Mouse (Mus musculus) adrenal gland, postnatal 36 days (tissue): ENCODE data around the gene Rad51b. TPM values are rescaled to one million over a fixed set of nuclear protein-coding genes. Genes with fewer than 3 reads are reported as not detected.

ENCODE experiments used
- DNase-seq, 2 experiments: peaks; one replicate each; pipeline ENCODE4 v3.0.0; 2021; ENCODE audit warnings: mixed read lengths in 1 of 2
- total RNA-seq, 2 experiments: library from RNA; stranded (reverse); gene quantifications; 2 replicates each; pipeline ENCODE4 v1.2.3; 2021

Gene Rad51b
- total RNA-seq, 2 experiments from 2014 or later: 0.49 to 0.63 TPM

- DNase-seq: no peak
Measured at GRCm38 (mm10) chr12:79732355-79733115, 435.5 kb downstream of the Rad51b start.

- no peak for DNase-seq
Measured at GRCm38 (mm10) chr12:79735341-79735785, 438.3 kb downstream of the Rad51b start.

DNA sequence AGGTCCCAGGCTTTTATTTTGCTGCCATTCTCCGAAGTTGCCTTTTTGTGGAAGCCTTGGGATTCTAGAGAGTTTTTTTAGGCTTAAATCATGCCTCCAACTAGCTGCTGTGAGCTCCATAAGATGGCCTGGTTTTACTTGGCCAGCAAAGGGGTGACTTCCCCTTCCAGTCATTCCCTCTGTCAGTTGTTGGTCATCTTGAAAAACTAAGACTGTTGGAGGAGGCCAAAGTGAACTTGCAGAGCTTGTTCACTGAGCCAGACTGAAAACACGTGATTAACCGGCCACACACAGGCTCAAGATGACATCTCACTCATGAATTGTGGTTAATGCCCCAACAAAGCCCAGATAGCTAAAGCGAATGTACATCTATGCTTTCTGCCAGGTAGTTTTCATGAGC, 438.8 kb downstream of the Rad51b start:
- no peak for DNase-seq

GRCm38 (mm10) chr12:79738700-79739099, 441.6 kb downstream of the Rad51b start:
- no peak for DNase-seq

DNA sequence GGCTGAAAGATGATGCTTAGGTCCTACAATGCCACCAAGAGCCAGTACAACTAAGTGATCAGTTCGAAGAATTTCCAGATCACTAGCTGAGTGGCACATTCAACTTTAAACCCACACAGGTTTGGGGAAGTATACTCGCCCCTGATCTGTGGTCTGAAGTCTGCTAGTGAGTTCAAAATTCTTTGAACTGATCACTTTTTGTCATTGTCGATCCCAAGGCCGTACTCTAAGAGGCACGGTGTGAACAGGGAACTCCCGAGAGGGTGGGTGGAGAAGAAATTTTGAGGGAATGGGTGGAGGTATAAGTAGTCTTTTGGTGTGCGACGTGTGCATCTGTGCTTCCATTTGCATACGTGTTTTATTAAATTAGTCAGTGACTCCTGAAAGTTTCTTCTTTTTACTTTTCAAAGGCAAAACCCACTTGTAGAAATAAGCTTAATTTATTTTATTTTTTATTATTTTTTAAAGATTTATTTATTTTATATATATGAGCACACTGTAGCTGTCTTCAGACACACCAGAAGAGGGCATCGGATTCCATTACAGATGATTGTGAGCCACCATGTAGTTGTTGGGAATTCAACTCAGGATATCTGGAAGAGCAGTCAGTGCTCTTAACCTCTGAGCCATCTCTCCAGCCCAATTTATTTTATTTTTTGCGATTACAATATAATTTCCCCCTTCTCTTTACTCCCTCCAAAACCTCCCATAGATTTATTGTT, 443.0 kb downstream of the Rad51b start:
- no peak for DNase-seq

GRCm38 (mm10) chr12:79742211-79742610, 445.1 kb downstream of the Rad51b start:
- DNase-seq: peak; percentile 83 to 84

- peak; percentile 63 to 68 for DNase-seq
Measured at GRCm38 (mm10) chr12:79744131-79744530, 447.0 kb downstream of the Rad51b start.

- no peak for DNase-seq
Measured at GRCm38 (mm10) chr12:79745225-79745624, 448.1 kb downstream of the Rad51b start.

GRCm38 (mm10) chr12:79745845-79746510, 448.9 kb downstream of the Rad51b start:
- no peak for DNase-seq

GRCm38 (mm10) chr12:79747541-79747940, 450.5 kb downstream of the Rad51b start:
- no peak for DNase-seq

DNA sequence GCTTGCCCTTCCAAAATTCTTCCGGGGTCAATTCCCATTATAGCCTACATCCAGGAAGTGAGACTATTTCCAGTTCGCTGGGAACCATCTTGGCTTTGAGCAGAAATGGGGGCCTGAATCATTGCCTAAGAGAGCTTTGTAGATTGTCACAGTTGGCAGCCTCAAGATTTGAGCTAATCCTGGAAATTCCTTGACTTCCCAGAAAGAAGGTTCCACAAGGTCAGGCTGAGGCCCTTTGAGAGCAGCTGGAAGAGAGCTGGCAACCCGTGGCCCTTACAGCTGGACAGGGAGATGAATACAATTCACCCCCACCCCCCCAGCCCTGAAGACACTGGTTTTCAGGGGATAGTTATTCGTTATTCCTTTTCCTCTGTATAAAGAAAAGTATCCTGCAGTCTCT, 451.8 kb downstream of the Rad51b start:
- DNase-seq: no peak

DNA sequence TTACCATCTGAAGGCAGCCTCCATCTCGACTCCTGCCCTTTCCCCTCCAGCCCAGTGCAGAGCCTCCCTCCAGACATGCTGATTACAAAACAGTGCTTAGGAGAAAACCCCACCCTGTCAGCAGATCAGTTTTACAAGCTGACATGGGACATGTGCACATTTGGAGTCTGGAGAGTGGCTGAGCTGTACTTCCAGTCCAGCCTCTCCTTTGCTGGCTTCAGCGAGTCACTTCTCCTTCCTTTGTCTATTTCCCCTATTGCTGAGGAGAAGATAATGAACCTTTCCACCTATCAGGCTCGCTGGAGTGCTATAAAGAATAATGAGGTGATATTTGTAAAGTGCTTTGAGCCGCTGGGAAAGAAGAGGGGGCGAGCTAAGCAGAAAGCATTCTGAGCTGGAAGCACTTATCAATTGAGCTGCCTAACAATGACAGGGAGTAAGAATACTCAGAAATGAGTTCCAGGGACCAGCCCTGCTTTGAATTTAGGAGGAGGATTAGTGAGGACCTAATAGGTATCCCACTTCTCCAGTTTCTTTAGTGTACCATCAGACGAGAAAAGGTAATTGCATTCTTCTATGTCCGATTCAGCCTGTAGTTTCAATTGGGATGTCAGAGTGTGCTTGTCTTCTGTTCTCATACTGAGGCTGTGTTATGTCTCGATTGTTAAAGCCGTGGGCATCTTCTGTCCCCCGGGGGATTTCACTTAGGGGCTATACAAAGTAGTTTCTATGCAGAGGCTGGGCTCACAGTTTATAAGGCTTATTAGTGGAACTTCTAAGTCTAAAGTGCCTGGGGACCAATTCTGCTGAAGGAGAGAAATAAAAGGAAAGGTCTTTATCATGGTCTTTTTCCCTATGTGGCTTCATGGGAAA, 453.4 kb downstream of the Rad51b start:
- DNase-seq: peak in 1 of 2 experiments; percentile 37

- peak; percentile 31 to 56 for DNase-seq
Measured at GRCm38 (mm10) chr12:79751781-79752180, 454.7 kb downstream of the Rad51b start.

- DNase-seq: no peak
Measured at GRCm38 (mm10) chr12:79752189-79752588, 455.1 kb downstream of the Rad51b start.

GRCm38 (mm10) chr12:79755617-79756016, 458.5 kb downstream of the Rad51b start:
- DNase-seq: no peak

- DNase-seq: no peak
Measured at GRCm38 (mm10) chr12:79756352-79756751, 459.3 kb downstream of the Rad51b start.

- DNase-seq: no peak
Measured at GRCm38 (mm10) chr12:79757775-79758174, 460.7 kb downstream of the Rad51b start.

DNA sequence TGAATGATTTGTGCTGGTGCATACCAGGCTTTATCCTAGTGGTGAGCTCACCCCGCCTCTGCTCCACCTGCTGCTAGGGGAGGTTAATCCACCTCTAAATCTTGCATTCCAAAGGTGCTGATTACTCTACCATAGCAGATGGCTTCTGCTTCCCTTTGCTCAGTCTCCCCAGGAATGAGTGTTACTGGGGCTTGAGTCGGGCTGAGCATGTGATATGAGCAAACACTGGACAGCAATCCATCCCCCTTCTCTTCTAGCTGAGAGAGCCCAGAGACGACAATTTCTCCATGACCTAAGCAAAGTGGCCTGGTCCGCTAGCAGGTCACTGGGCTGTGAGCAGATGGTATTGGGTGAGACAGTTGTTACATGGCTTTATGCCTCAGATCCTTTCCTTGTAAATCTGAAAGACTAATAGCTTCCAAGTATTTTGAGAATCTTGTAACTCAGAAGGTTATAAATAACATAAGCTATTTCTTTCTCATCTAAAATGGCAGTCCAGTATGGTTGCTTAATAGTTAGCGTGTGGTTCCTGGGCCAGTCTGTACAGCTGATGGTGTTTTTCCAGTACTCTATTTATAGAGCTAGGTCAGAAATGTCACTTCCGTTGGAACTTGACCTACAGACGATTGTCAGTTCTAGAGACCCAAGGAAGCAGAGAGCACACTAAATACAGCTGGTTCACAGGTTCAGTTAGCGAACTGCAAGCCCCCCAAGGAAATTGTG, 462.3 kb downstream of the Rad51b start:
- no peak for DNase-seq

DNA sequence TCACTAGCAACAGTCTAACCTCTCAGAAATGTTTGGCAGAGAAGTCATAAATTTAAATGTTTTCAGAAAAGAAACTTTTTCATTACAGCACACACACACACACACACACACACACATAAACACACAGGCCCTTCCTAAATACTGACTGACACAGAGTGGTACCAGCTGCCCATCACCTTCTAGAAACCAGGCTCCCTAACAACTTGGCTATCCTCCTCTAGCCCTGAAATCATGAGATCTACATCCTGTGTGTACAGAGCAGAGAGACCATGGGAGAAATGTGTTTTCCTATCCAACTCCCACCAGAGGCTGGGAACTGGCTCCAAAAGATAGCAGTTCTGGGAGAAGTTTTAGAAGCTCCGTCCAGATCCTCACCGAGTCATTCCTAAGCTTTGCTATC, 464.1 kb downstream of the Rad51b start:
- DNase-seq: no peak

DNA sequence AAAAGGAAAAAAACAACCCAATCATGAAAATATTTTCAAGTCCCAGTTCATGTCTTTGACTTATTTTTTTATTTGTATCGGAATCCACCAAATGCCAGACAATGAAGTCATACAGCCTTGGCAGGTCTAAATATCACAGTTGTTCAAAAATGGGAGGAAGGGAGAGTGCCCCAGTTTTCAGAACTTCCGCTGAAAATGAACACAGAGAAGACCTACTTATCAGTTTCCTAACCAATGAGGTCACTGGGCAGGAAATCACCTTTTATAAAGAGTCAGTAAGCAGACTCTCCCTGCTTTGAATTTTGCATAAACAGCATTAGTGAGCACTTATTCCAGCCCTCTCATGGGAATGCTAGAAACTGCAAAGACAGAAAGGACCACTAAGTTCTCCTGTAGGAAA, 465.0 kb downstream of the Rad51b start:
- peak in 1 of 2 experiments; percentile 36 for DNase-seq
